Mouse (Mus musculus) cerebellum, adult 2 months (tissue): Measurements from ENCODE around the gene 1700029I15Rik. TPM values are rescaled to one million over a fixed set of nuclear protein-coding genes. Genes with fewer than 3 reads are reported as not detected.

ENCODE experiments used
- DNase-seq, 2 experiments: peaks; one replicate each; pipeline ENCODE4 v3.0.0; 2021
- H3K27ac ChIP-seq: fragments of 200-500 bp; 2 replicates; pipeline ENCODE4 v1.5.1; 2012; ENCODE audit warnings: low read length, control low read depth, inconsistent platforms; ENCODE audit not compliant: insufficient read depth
- H3K27me3 ChIP-seq: fragments of 200-500 bp; 2 replicates; pipeline ENCODE4 v1.6.1; 2012; ENCODE audit warnings: inconsistent platforms, mild to moderate bottlenecking, low read length, moderate library complexity; ENCODE audit not compliant: control insufficient read depth, insufficient read depth
- H3K4me1 ChIP-seq: fragments of 200-500 bp; 2 replicates; pipeline ENCODE4 v1.6.1; 2011; ENCODE audit warnings: low read length; ENCODE audit not compliant: control insufficient read depth, insufficient read depth
- H3K4me3 ChIP-seq: fragments of 200-500 bp; replicated peaks from 2 replicates; pipeline ENCODE3; 2011; ENCODE audit warnings: mild to moderate bottlenecking, low read depth, low read length, control low read depth; ENCODE audit not compliant: insufficient read depth
- CTCF ChIP-seq: fragments of 200-500 bp; IDR thresholded peaks from 2 replicates; pipeline ENCODE4 v1.5.1; 2011; ENCODE audit warnings: low read depth, mild to moderate bottlenecking, control low read depth, low read length, moderate library complexity, borderline replicate concordance; ENCODE audit not compliant: insufficient read depth
- POLR2A ChIP-seq: fragments of 200-500 bp; IDR thresholded peaks from 2 replicates; pipeline ENCODE4 v1.6.1; 2011; ENCODE audit warnings: low read length, control low read depth, borderline replicate concordance; ENCODE audit not compliant: insufficient read depth
- WGBS: fragments of 180-500 bp; shearing (Covaris S2); methylation state at CpG from one replicate; pipeline ENCODE4 v1.1.7; 2018; 5-methylcytosine and 5-hydroxymethylcytosine counted together
- polyA plus RNA-seq: library from polyadenylated mRNA; depleted of rRNA; stranded (reverse); fragments of >200 nt; gene quantifications from 2 replicates; pipeline ENCODE4 v1.2.3, GENCODE M21; 2012; rRNA removed

Gene 1700029I15Rik
- 6.4 and 6.9 TPM in 2 replicates for polyA plus RNA-seq

DNA sequence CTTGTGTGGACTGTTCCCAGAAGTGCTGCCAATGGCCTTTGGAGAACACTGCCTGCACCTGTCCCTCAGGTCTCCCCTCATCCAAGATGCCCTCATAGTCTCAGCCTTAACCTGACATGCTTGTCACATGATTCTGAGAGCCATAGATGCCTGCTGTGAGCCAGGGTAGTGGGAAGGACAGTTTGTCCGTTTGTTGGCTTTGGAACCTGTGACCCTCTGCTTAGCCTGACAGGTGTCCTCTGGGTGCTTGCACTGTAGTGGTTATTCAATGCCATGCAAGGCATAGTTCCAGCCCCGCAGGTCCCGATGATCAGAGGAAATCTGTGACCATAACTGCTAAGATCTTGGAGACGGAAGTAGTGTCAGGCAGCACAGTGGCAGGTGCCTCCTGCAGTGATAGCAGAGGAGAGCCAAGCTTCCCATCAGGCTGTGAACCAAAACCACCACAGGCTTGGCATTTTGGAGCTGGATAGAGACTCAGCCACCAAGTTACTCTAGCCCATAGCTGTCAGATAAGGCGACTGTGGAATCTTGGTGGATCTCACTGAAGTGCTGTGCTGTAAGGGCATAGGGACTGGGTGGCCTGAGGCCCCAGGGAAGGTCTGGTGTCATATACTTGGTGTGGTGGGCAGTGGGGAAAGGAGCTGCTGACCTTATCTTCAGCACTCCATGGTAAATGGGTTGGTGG lies at the start of gene 1700029I15Rik:
Gene 1700029I15Rik, plus strand, starts transcription at position 638 of the 688 bp plus-strand sequence.
- Histone ChIP-seq H3K4me1 (peaks cover 60% of the 10 kb centered on the region), H3K27ac (peak within 1 kb of the TSS; percentile 49), H3K27me3 (no peaks in the 10 kb centered on the region), H3K4me3 (no peak within 1 kb of the TSS)
- whole genome bisulfite sequencing: 15% methylated on average over 5 of the region's 5 CpGs
- TF ChIP-seq POLR2A: no peak
- no peak for TF ChIP-seq CTCF
- DNase-seq: peak; percentile 63 to 72

DNA sequence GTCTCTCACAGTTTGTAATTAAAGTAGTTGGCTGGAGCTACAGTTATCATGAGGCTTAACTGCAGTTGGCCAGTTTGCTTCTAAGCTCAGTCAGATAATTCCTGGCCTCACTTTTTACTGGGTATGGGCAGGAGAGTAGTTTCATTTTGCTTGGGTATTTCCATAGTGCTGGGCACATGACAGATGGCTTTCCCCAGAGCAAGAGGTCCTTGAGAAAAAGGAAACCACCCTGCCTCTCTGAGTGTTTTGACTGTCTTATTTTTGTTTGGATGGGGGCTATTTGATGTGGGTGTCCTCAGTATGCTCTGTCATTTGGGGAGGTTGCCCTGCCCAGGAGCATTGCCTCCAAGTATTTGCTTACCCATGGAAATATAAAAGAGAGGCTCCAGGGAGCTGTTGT lies 39.9 kb upstream of the 1700029I15Rik start:
- no peak overlapping the region for H3K27ac ChIP-seq
- H3K27me3 ChIP-seq: no peaks in the 10 kb centered on the region
- H3K4me3 ChIP-seq: no peak overlapping the region
- no peak for DNase-seq
- H3K4me1 ChIP-seq: no peaks in the 10 kb centered on the region
- TF ChIP-seq CTCF (no peak), POLR2A (no peak)

DNA sequence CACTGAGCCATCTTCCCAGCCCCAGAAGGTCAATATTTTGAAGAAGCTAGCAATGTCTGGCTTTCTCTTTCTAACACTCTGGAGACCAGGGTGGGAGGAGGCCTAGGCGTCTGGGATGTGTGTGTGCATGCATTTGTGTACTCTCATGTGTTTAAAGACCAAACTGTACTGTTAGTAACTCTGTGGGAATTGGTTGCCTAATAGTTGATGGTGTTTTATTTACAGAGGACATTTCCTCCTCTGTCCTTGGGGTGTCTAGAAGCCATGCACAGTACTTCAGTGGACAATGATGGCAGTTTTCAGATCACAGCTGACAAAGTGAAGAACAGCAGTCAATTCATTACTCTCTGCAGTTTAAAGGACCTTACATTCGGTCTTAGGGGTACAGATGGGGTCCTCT lies 35.1 kb upstream of the 1700029I15Rik start:
- TF ChIP-seq POLR2A (no peak), CTCF (no peak)

DNA sequence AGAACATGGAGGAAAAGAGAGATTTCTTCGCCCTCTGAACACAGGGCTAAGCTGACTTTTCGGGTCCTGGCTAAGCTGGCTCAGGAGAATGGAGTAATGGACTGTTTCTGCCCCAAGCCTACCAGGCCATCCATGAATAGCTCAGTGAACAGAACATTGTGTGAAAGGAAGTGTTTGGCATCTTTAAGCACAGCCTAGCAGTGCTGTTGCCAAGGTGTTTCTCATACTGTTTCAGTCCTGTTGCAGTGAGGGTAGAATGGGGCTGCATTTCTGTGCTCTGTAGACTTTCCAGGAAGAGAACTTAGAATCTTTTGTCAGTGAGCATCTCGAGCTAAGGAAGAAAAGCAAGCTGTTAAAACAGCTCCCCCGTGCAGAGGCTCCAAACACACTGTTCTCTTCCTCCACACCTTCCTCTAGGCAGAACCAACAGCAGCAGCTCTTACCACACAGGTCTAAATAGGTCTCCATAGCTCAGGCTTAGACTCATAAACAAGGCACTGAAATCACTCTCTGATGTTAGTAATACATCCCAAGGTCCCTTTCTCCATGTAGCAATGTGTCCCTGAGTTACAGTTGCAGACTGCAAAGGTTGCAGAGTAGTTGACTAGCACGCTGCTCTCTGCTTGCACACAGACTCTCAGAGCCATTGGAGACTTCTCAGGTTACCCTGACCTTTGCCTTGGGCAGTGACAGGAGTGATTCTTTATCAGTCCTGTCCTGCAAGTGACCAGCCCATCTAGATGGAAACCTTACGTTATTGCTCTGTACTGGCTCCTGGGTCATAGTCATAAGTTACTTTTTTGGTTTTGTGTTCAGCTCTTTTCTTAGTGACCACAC lies 32.5 kb upstream of the 1700029I15Rik start:
- WGBS: 91% methylated on average over 6 of the region's 6 CpGs
- no peak for DNase-seq
- H3K27me3 ChIP-seq: no peaks in the 10 kb centered on the region
- H3K27ac ChIP-seq: no peak overlapping the region
- H3K4me1 ChIP-seq: no peaks in the 10 kb centered on the region
- H3K4me3 ChIP-seq: no peak overlapping the region
- TF ChIP-seq POLR2A: no peak
- TF ChIP-seq CTCF: no peak

More for the DNA sequence above, 35.1 kb upstream of the 1700029I15Rik start:
- no peaks in the 10 kb centered on the region for H3K4me1 ChIP-seq
- no peaks in the 10 kb centered on the region for H3K27me3 ChIP-seq
- 84% methylated on average over 2 of the region's 2 CpGs for WGBS
- H3K27ac ChIP-seq: no peak overlapping the region
- H3K4me3 ChIP-seq: no peak overlapping the region
- no peak for DNase-seq

DNA sequence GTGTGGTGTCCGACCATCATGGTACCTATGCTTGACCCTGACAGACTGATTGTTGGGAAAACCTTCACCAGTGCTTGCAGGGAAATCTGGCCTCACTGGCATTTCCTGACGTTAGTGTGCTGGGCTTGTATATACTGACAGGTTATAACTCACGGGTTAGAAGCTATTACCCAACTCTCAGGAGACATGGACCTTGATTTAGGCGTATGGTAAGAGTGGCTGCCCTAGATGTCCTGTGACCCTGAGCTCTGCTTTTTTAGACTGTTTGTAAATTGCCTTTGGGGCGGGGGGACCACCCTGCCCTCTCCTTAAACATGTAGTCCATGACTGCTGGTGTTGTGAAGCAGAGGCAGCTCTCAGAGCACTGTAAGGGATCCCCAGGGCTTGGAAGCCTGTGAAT lies 31.7 kb upstream of the 1700029I15Rik start:
- 86% methylated on average over 5 of the region's 5 CpGs for WGBS
- H3K4me1 ChIP-seq: no peaks in the 10 kb centered on the region
- TF ChIP-seq CTCF (no peak), POLR2A (no peak)

DNA sequence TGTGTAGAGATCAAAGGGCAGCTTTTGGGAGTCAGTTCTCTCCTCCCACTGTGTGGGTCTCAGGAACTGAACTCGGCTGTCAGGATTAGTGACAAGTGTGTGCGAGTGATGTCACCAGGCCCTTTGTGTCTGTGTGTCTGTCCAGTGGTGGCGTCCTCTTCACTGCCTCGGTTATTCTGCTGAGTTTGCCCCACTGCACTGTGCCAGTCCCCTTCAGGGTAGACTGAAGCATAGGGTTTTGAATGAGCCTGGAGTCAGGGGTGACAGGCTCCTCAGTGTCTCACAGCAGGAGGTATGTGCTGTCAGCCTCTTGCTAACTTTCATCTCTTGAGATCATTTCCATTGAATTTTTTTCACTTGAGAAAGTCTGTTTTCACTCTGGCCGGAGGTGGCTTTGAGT lies 28.9 kb upstream of the 1700029I15Rik start:
- H3K27ac ChIP-seq: no peak overlapping the region
- 41% methylated on average over 5 of the region's 5 CpGs for WGBS
- DNase-seq: no peak
- H3K4me1 ChIP-seq: no peaks in the 10 kb centered on the region
- no peak for TF ChIP-seq CTCF
- TF ChIP-seq POLR2A: no peak
- no peak overlapping the region for H3K4me3 ChIP-seq
- no peaks in the 10 kb centered on the region for H3K27me3 ChIP-seq

More for the DNA sequence above, 31.7 kb upstream of the 1700029I15Rik start:
- Histone ChIP-seq H3K27ac (no peak overlapping the region), H3K27me3 (no peaks in the 10 kb centered on the region), H3K4me3 (no peak overlapping the region)
- no peak for DNase-seq

DNA sequence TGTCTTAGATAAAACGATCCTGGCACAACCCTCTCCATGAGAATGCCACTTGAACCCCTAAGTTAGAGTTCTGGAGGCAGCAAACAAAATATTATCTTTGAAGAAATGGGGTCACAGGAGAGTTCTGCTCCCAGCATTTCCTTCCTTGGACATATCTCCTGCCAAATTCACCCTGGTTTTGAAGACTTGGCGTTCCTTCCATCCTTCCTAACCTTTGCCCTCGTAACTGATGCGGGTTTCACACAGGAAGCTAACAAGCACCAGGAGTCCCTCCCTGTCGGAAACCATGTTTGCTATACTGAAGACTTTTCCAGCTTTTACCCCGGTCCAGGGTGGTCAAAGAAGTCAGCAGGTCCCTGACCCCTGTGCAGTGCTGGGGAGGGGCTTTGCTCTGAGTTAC lies 28.1 kb upstream of the 1700029I15Rik start:
- Histone ChIP-seq H3K27me3 (no peaks in the 10 kb centered on the region), H3K4me1 (peaks cover 2% of the 10 kb centered on the region; the same call in 1 of the 2 replicates), H3K27ac (no peak overlapping the region), H3K4me3 (no peak overlapping the region)
- TF ChIP-seq POLR2A: no peak
- no peak for TF ChIP-seq CTCF
- 61% methylated on average over 6 of the region's 6 CpGs for WGBS
- DNase-seq: no peak
